Mouse (Mus musculus): ENCODE data around the gene Rab20.

GRCm38 (mm10) chr8:11441291-11441690, 37.2 kb downstream of the Rab20 start:
- TF ChIP-seq CTCF (IDR thresholded peaks at IDR 0.05; ENCODE audit: control insufficient read depth, insufficient read depth, insufficient read length): no peak
- no peak for TF ChIP-seq CEBPB (IDR thresholded peaks at IDR 0.05; ENCODE audit: low read depth)
- TF ChIP-seq MYOG (IDR thresholded peaks at IDR 0.05; ENCODE audit: control insufficient read depth, extremely low read depth, insufficient read length): no peak
- TF ChIP-seq MAX (IDR thresholded peaks at IDR 0.05): no peak
